Mouse (Mus musculus) megakaryocyte, embryonic 14.5 days (primary cell): ENCODE measurements around the gene Bloc1s1. TPM values are rescaled to one million over a fixed set of nuclear protein-coding genes. Genes with fewer than 3 reads are reported as not detected.

ENCODE experiments used
- H3K27me3 ChIP-seq: replicated peaks from 2 replicates; pipeline ENCODE3; 2012; ENCODE audit warnings: inconsistent platforms
- H3K36me3 ChIP-seq: replicated peaks from 2 replicates; pipeline ENCODE3; 2012; ENCODE audit warnings: low read length, inconsistent platforms, mixed read lengths
- H3K4me1 ChIP-seq: 2 replicates; pipeline ENCODE4 v1.6.1; 2012; ENCODE audit warnings: inconsistent platforms
- H3K4me3 ChIP-seq: replicated peaks from 2 replicates; pipeline ENCODE3; 2012; ENCODE audit warnings: moderate library complexity, mild to moderate bottlenecking, inconsistent platforms
- H3K9me3 ChIP-seq: 2 replicates; pipeline ENCODE4 v1.6.1; 2012; ENCODE audit warnings: inconsistent platforms
- FLI1 ChIP-seq: IDR thresholded peaks from 2 replicates; pipeline ENCODE4 v1.6.1; 2012; ENCODE audit warnings: low read length, inconsistent platforms, mixed read lengths
- GATA1 ChIP-seq: IDR thresholded peaks from 3 replicates; pipeline ENCODE4 v1.6.1; 2012; ENCODE audit warnings: mixed read lengths, low read length, inconsistent platforms, borderline replicate concordance
- polyA plus RNA-seq: library from polyadenylated mRNA; stranded (reverse); fragments of >175 nt; gene quantifications from 2 replicates; pipeline ENCODE4 v1.2.3, GENCODE M21; 2012; ENCODE audit warnings: low replicate concordance; ENCODE audit not compliant: insufficient read depth

Gene Bloc1s1
- polyA plus RNA-seq, 1 experiment = 587 TPM

DNA sequence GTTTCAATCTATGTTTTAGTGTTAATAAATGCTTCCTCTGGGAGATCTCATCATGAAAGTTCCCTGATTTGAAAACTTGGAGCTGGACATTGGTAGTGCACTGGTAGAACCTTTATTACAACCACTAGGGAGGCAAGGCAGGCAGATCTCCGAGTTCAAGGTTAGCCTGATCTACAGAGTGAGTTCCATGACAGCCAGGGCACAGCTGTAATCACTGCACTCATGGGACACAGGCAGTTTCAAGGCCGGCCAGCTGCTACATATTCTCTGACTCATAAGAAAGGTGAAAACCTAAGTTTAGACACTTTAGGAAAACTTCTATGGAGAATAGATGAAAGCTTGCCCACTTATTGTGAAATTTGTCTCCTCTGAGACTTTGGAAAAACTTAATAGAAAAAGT is 45.0 kb downstream of the Bloc1s1 start:
- Histone ChIP-seq H3K9me3 (no peaks in the 10 kb centered on the region), H3K36me3 (peaks cover 74% of the 10 kb centered on the region), H3K4me3 (no peak overlapping the region), H3K27me3 (no peaks in the 10 kb centered on the region), H3K4me1 (no peaks in the 10 kb centered on the region)
- no peak for TF ChIP-seq GATA1
- no peak for TF ChIP-seq FLI1

GRCm38 (mm10) chr10:128878291-128878690 is 45.5 kb downstream of the Bloc1s1 start:
- peaks cover 79% of the 10 kb centered on the region for H3K36me3 ChIP-seq
- no peaks in the 10 kb centered on the region for H3K9me3 ChIP-seq
- no peak for TF ChIP-seq FLI1
- TF ChIP-seq GATA1 = no peak
- no peaks in the 10 kb centered on the region for H3K4me1 ChIP-seq
- H3K4me3 ChIP-seq = no peak overlapping the region
- no peaks in the 10 kb centered on the region for H3K27me3 ChIP-seq

DNA sequence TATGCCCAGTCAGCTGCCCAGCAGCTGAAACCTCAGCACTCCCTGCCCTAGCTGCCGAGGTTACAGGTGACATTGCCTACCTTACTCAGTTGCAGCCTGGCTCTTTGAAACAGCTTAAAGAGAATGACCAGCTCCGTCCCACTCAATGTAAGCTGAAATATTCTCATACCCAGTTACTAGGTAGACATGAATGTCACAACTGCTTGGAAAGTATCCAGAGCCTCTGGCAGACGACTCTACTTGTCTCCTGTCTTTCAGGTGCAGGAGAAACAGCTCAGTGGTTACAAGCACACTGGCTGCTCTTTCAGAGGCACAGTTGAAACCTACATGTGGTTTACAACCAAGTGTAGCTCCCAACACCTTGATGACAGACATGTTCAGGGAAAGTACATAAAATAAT is 53.5 kb downstream of the Bloc1s1 start:
- Histone ChIP-seq H3K36me3 (peaks cover 89% of the 10 kb centered on the region), H3K27me3 (no peaks in the 10 kb centered on the region), H3K4me1 (peaks cover 9% of the 10 kb centered on the region), H3K9me3 (no peaks in the 10 kb centered on the region), H3K4me3 (no peak overlapping the region)
- TF ChIP-seq GATA1 = no peak
- no peak for TF ChIP-seq FLI1

Other genes with a start within 250 kb of the Bloc1s1 start
- 0.36 TPM in 1 of 2 replicates, not detected in the other for gene Suox, start 250.0 kb downstream of the Bloc1s1 start, polyA plus RNA-seq
- gene Rab5b, start 227.8 kb downstream of the Bloc1s1 start, polyA plus RNA-seq = 3.1 and 11.0 TPM in 2 replicates
- 0.20 TPM in 1 of 2 replicates, not detected in the other for gene Pmel, start 219.8 kb downstream of the Bloc1s1 start, polyA plus RNA-seq
- gene Cdk2, start 219.0 kb downstream of the Bloc1s1 start, polyA plus RNA-seq = 3.6 and 5.7 TPM in 2 replicates
- gene Dgka, start 179.2 kb downstream of the Bloc1s1 start, polyA plus RNA-seq = 2.8 and 4.7 TPM in 2 replicates
- gene Pym1, start 176.1 kb downstream of the Bloc1s1 start, polyA plus RNA-seq = 123 and 134 TPM in 2 replicates
- 3.4 TPM in 1 of 2 replicates, not detected in the other for gene Mmp19, start 133.1 kb downstream of the Bloc1s1 start, polyA plus RNA-seq
- 13.4 and 18.2 TPM in 2 replicates for gene Dnajc14, start 120.0 kb downstream of the Bloc1s1 start, polyA plus RNA-seq
- 0.95 and 2.0 TPM in 2 replicates for gene Tmem198b, start 119.7 kb downstream of the Bloc1s1 start, polyA plus RNA-seq
- 13.5 TPM in 1 of 2 replicates, not detected in the other for gene Sarnp, start 106.7 kb downstream of the Bloc1s1 start, polyA plus RNA-seq
- 13.9 TPM in 1 of 2 replicates, not detected in the other for gene Ormdl2, start 102.4 kb downstream of the Bloc1s1 start, polyA plus RNA-seq
- gene Gdf11, start 32.3 kb downstream of the Bloc1s1 start, polyA plus RNA-seq = 0.18 TPM in 1 of 2 replicates, not detected in the other
- gene Cd63, start 23.0 kb downstream of the Bloc1s1 start, polyA plus RNA-seq = 17.7 and 57.2 TPM in 2 replicates
- 15.8 and 37.7 TPM in 2 replicates for gene Rdh5, start 1.1 kb downstream of the Bloc1s1 start, polyA plus RNA-seq
- gene Itga7, start 9.8 kb upstream of the Bloc1s1 start, polyA plus RNA-seq = 1.1 and 1.9 TPM in 2 replicates
- gene Mettl7b, start 37.0 kb upstream of the Bloc1s1 start, polyA plus RNA-seq = not detected in 2 replicates
- not detected in 2 replicates for gene Olfr9, start 65.4 kb upstream of the Bloc1s1 start, polyA plus RNA-seq
- not detected in 2 replicates for gene Olfr763, start 86.8 kb upstream of the Bloc1s1 start, polyA plus RNA-seq
- gene Olfr764-ps1, start 115.9 kb upstream of the Bloc1s1 start, polyA plus RNA-seq = not detected in 2 replicates
- gene Olfr765, start 126.0 kb upstream of the Bloc1s1 start, polyA plus RNA-seq = not detected in 2 replicates
- gene Olfr766-ps1, start 144.9 kb upstream of the Bloc1s1 start, polyA plus RNA-seq = not detected in 2 replicates
- gene Olfr767, start 158.9 kb upstream of the Bloc1s1 start, polyA plus RNA-seq = not detected in 2 replicates
- 2.6 TPM in 1 of 2 replicates, not detected in the other for gene Olfr768, start 175.3 kb upstream of the Bloc1s1 start, polyA plus RNA-seq
- gene Olfr769, start 193.8 kb upstream of the Bloc1s1 start, polyA plus RNA-seq = not detected in 2 replicates
- gene Olfr770, start 215.0 kb upstream of the Bloc1s1 start, polyA plus RNA-seq = not detected in 2 replicates
- gene Olfr771, start 240.7 kb upstream of the Bloc1s1 start, polyA plus RNA-seq = not detected in 2 replicates